Mouse (Mus musculus) cerebellum, adult 11-12 months (tissue): ENCODE results near the gene Tmed10.

Experiments used
- DNase-seq: peaks from one replicate; pipeline ENCODE4 v3.0.0; 2022

The Tmed10 gene

DNA sequence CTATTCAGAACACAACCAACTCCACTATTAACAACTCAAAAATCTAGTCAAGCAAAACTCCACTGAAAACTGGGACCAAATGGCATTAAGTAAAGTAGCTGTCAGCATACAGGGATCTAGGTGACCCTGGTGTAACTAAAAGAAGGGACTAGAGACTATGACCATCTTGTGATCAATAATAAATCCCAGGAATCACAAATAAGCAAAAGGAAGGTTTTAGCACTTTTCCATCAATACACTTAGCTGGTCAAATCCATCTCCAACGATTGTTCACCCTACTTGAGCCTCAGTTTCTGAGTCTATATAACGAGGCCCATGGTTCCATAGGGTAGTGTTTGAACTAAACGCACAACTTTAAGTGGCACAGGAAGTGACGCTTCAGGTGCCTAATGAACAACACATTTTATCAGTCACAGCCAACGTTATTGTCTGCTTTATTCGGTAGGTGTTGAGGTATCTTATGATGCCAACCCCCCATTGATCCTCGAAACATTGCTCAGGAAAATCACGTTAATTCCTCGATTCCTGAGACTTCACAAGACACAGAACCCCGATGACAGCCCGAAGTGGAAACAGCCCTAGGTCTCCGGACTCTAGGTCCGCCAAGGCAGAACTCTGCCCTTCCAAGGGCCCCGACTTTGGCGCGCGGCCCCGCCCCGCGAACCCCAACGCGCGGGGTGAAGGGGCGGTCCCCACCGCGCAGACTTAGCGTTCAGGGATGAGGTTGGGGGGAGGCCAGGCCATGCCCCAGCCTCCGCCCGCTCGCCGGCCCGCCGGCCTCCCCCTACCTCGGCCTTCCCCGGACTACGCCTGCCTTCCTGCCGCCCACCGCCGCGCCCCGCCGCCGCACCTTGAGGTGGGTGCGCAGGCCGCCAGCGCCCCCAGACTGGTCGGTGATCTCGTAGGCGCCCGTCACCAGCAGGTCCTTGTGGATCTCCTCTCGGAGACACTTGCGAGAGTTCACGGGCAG lies 771 bp downstream of the Tmed10 start:
- DNase-seq: peak; percentile 65

DNA sequence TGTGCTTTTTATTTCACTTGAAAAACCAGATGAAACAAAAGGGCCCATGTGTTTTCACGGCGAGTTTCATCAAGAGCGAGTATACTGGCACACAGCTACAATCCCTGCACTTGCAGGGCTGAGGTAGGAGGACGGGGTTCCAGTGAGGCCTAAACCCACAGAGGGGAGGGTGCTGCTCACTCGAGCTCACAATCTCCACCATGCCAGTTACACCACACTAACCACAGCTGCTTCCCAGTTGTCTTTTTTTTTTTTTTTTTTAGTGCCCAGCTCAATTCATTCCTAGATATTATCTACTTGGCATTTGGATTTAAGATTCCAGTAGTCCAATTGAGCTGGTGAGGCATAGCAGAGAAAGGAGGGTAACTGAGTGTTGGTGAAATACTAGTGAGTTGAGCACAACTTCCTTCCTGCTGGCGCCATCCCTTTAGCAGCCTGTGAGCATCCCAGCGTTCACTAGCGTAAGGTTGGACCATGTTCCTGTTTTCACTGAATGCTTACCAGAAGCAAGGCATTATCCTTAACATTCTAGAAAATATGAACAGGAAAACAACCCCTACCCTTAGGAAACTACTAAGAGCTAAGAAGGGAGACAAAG lies 2.5 kb downstream of the Tmed10 start:
- no peak for DNase-seq

DNA sequence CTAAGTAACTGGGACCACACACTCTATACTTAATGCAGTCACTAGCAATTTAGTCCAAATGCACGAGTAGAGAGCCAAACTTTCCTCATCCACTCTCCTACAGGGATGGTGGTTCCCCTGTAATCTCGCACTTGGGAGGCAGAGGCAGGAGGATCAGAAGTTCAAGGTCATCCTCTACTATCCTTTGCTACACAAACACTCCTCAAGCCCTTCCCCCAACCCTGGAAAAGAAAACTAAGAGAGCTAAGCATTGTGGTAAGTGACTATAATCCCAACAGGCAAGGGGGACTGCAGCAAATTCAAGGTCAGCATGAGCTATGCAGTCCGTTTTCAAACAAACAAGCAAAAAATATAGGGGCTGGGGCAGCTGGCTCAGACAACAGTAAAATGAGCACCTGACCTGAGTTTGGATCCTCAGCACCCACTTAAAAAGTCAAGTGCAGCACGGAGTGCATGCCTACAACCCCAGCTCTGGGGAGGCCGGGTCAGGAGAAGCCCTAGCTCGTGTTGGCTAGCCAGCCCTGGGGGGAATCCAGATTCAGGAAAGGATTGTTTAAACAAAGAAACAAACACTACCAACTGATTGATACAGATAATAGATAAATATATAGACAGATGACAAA lies 6.1 kb downstream of the Tmed10 start:
- no peak for DNase-seq

DNA sequence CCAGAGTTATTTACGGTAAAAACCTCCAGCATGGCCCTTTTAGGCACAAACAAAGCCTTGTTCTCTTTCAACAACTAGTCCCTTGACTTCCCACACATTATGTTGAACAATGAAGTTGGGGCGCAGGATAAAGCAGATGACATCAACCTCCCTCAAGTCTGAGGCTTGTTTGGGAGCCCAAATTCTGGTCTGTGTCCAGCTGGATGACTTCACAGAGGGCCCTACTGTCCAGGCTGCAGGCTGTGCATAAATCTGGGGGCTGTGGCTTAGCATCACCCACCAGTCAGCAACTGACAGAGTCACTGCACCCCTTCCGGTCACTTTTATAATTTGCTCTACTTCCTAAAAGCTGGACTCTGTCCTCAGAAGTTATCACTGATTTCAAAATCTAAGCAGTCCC lies 8.4 kb downstream of the Tmed10 start:
- peak; percentile 47 for DNase-seq

DNA sequence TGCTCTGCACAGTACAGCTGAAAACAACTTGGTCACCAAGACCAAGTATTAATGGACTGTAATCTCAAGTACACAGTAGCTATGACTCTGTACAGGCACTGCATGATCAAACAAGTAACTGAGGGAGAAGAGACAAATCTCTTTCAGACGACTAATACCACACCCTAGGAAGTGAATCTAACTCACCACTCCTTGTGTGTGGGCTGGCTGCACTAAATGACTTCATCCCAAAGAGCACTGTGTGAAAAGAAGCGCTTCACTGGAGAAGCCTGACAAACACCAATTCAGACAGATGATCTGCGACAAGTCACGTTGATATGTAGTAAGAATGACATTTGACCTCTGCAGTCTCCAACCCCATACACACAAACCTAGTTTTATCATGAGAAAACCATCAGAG lies 12.1 kb downstream of the Tmed10 start:
- no peak for DNase-seq

DNA sequence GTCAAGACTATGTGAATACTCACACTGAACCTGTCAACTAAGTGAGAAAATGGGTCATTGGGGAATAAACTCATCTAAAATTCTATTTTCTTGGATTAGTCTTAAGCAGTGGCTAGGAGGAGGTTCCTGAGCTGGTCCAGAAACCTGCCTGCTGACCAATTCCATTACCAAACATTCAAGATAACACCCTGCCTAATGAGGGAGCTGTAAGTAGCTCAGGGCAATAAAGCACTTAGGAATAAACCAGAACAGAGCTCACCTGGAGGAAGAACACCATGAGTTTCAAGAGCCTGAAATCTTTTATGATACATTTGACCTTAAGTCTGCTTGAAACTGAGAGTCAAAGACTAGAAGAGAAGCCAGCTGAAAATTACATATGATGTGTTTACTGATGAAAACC lies 13.1 kb downstream of the Tmed10 start:
- DNase-seq: no peak

DNA sequence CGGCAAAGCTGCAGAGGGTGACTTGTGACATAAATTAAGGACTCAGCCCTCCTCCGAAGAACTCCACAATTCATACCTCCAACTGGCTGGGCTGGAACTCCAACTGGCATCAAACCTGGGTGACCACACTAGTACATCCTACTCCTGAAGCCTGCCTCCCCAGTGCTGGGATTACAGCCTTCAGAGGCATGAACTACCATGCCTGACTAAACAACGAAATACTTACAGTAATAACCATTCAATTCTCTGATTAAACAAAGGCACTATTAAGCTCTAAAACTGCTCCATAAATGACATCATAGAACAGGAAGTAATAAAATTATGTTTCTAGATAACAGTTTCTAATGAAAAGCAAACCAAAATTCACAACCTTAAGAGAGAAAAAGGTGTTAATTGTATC lies 13.5 kb downstream of the Tmed10 start:
- no peak for DNase-seq

DNA sequence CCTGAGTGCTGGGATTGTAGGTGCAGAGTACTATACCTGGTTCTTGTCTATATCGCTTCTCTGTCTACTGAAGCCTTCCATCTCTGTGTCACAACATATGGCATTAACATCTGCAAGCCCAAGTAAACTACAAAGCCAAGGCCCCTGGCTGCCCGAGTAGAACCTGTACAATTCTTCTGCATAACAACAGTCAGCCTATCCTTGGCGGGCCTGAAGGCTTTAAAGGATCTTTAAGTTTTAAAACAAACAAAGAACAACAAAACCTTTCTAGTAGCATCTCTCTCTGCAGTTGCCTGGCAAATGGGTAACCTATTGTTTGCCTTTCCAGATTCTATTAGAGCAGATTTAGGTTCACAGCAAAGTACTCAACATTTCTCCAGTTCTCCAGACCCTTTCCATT lies 20.6 kb downstream of the Tmed10 start:
- DNase-seq: no peak

DNA sequence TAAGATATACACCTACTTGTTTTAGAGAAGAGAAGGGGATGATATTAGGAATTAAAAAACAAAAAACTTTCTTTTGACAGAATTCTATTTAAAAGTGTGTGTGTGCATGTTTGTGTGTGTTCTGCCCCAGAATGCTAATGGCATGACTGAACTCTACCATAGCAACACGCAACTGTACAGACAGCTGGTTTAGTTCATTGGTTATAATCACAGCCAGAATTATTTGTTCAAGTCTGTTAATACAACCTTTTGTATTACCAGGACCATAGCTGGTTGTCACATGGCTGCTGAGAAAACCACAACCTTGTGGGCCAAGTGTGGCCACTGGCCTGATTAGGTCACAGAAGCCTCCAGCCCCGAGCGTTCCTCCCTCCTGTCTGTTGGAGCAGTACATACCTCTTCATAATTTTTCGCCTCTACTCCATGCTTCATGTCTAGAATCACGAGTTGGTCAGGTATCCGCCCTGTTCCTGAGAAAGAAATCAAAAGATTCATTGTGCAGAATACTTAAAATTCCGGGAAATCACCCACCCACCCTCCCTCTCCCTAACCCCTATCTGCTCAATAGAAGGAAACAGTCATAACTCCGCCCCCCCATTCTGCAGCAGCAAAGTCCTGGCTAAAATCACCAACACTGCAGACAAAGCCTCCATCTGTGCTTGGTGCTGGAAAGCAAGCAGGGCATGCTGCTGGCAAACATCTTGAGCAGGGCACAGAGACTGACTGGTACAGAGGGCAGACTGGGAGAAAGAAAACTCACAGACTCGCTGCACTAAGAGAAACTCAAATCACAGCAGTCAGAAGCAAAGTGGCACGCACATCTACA lies 24.0 kb downstream of the Tmed10 start:
- DNase-seq: peak; percentile 48

DNA sequence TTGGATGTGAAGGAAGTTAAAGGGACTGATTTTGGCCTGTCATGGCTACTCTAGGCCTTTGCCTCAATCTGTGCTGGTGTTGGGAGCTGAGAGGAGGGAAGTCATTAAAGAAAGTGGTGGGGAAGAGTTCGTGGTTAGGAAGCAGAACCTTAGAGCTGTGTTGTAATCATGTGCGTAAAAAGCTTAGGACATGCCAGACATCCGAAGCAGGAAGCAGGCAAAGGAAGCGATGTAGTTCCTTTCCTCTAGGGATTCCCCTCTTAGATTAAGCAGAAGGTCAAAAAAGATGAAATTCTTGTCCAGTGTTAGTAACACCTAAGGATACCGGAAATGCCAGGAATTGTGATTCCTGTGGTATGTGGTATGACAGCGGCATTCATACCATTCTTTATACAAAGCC lies 26.3 kb downstream of the Tmed10 start:
- DNase-seq: no peak

DNA sequence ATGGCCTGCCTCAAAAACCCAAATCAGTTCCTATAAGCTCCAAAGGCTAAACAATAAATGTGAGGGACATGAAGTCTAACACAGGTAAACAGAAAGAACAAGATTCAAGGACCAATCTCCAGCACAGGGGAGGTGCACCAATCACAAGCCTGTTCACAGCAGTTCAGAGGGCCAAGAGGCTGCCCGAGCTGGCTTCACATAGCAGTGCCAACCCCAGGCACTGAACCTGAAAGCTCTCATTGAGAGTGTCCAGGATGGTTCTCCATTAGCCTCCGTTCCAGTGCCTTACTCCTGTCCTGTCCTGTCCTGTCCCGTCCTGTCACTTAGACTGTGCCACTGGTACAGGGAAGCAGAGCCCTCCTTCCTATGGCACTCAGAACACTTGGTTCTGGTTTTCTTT lies 27.5 kb downstream of the Tmed10 start:
- DNase-seq: no peak

DNA sequence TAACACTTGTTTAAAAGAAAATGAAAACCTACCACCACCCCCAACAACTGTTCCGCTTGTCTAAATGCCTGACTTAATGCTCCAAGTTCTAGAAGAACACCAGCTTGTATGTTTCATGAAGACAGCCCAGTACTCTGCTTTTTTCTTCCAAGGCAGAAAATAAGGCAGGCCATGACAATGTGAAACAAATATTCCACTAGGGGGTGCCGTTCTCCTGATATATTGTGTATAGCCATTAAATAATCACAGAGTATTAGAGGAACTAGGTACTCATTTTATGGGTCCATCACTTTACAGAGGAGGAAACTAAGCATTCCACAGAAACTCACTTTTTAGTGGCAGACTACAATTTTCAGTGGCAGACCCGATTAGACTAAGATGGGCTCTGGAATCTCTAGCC lies 28.3 kb downstream of the Tmed10 start:
- DNase-seq: no peak

DNA sequence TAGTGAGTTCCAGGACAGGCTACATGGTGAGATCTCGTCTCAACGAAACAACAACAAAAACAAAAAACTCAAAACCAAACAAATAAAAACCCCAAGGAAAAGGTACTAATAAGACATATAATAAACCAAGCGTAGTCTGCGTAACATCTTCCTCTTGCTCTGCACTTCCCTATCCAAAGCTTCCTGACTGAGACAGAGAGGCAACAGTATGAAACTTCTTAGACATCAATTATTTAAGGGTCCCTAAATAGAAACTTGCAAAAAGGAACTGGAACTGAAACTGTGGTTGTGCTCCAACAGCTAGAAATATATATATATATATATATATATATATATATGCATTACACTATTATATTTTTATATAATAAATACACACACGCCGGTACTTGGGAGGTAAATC lies 29.1 kb downstream of the Tmed10 start:
- no peak for DNase-seq

DNA sequence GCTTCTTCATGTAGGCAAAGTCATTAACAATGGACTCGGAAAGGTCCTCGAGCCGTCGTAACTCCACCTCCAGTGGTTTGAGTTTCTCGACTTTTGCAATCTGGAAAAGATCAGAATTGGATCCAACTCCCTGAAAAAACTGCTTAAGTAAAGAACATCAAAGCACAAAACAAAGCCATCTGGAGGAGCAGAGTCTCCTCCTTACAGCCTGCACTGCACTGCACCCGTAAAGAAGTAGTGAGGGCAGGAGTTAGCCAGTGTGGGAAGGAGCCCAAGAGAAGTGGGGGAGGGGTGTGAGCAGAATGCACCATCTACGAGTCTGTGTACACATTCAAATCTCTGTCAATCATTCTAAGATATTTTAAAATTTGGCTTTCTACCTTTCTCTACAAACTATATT lies 30.4 kb downstream of the Tmed10 start:
- DNase-seq: no peak

DNA sequence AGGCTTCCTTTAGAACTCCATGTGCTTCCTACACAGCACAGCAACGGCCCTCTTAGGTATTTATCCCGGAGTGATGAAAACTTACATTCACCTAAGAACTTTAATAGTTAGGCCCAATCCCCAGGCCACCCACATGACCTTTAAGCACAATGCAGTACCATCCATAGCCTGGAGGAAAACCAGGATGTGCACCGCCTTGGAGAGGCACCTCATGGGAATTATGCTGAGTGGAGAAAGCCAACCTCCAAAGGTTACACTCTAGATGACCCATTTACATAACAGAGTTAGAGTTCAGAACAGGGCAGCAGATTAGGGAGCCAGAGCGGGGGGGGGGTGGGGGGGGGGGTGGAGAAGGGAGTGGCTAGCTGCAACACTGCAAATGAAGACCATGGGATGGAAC lies 32.3 kb downstream of the Tmed10 start:
- DNase-seq: no peak

DNA sequence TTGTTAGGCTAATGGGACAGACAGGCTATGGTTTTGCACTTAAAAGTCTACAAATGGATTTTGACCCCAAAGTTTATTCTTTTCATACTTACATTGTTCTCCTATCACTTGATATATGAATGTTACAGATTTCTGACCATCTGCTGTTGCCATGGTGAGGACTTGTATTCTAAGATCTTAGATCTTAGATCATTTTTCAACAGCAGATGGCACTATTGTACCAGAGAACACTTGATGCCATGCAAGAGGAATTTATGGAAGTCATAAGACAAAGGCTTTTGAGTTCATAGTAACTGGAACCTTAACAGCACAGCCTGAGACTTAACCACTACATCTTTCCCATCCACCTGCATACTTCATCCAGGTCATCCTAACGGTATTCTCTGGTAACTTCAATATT lies 33.5 kb downstream of the Tmed10 start:
- no peak for DNase-seq

DNA sequence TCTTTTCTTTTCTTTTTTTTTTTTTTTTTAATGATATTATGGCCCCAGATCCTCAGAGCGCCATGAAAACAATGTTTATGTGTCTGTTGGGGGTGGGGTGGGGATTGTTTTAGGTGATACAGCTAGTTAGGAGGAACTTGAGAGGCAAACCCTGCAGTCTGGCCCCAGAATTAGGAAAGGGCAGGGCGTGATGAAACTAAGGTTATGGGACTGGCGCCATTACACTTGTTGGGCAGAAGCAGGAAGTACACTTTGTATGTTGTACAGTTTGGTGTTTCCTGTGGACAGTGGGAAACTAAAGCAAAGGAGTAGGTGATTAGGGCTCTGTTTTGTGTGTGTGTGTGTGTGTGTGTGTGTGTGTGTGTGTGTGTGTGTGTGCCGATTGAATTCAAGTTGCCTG lies 34.7 kb downstream of the Tmed10 start:
- DNase-seq: no peak

DNA sequence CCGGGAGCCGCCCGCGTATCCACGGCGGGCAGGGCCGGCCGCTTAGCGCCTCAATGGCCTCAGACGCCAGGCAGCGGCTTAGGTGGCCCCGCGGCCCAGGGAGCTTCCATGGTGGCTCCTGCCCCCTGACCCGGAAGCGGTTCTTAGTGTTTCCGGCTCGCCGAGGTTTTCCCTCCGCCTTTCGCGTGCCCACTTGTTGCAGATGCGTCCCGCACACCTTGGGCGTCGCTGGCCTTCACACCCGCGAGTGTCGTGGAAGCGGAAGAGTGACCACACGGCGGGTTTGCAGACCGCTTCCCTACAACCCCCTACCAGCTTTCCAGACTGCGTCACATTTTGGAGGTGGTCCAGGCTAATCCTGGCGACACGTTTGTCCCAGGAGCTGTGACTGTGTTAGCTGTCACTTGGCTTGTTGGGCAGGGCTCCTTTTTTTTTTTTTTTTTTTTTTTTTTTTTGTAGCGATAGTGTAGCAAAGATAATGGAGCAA lies 35.4 kb downstream of the Tmed10 start, which contains the start of gene Nek9:
Gene Nek9, minus strand, starts transcription at position 120 of the 487 bp plus-strand sequence.
- DNase-seq: peak; percentile 90

DNA sequence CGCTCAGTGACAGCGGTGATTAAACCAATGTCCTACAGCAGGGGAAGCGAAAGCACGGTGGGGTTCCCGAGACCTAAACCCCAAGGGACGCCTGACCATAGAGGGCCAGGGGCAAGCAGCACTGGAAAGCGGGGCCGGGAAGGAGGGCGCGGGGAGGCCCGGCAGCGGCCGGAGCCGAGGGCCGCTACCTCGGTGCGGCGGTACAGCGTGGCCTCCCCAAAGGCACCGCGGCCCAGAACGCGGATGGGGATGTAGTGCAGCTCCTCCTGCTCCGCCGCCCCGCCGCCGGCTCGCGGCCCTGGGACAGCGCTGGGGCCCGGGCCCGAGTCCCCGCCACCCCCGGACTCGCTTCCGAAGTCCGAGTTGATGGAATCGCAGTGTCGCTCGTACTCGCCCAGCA lies 35.8 kb downstream of the Tmed10 start:
- no peak for DNase-seq

DNA sequence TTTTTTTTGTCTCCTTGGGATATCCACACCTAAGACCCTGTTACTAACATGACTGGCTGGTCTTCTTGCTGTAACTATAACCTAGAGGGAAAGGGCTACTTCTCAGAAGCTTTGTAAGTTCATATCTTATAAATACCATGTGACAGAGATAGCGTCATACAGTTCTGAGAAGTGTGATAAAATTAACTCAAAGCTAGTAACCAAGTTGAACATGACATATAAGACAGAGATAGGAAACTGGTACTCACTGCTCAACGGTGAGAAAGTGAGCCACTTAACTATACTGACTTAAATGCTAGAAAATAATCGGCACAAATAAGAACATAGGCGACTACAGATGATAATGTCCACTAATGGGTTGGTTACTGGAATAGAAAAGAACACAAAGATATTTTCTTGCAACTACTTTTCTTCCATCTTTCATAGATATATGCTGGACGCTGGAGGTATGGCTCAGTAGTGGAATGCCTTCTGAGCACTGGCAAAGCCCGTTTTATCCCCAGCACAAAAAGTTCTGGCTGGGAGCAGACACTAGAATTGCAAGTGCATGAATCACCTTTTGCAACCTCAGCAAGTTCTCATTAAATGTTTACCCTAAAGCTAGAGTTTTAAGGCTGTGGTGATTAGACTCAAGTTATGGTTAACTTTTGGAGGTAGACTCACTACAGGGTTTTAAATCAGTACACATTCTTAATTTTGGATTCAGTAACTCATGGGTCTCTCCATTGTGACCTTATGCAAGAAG lies 36.9 kb downstream of the Tmed10 start:
- no peak for DNase-seq

DNA sequence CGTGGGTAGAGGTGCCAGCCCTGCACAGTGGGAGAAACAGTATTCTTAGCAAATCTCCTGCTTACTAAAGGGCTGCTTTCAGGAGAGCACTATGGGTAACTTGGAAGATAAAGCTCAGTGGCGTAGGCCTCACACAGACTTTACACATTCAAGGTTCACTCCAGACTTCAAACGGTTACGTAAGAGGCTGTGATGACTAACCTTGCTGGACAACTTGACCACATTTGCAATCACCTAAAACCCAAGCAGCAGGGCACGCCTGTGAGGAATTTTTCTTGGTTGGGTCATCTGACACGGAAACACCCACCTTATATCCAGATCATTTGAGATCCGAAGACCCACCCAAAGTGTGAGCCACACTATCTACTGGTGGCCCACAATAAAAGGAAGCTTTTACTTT lies 44.5 kb downstream of the Tmed10 start:
- DNase-seq: no peak

DNA sequence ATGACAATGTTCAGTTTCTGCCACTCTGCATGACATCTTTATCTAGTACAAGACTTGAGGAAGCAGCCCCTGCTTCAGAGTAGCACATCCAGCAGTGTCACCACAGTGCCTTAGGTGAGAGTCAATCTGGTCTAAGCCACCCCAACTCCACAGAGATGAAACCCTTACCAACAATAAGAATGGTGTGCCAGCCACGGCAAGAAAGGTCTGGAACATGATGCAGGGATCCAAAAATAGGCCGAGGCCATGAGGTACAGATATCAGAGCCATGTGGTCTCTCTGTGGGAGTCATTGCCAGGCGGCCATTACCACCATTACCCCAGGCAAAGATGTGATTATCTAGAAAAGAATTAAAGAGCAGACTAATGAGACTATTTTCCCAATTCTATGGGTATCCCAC lies 66.0 kb downstream of the Tmed10 start:
- DNase-seq: peak; percentile 69
